Mouse (Mus musculus): ENCODE results near the gene Olfr1346. TPM values are rescaled to one million over a fixed set of nuclear protein-coding genes. Genes with fewer than 3 reads are reported as not detected.

The Olfr1346 gene
- polyA plus RNA-seq (2012; rRNA removed; ENCODE audit: low replicate concordance), result not detected in 2 replicates

GRCm38 (mm10) chr7:6466951-6467350 lies at the start of gene Olfr1346:
TSS of gene Olfr1346 (plus strand) at chr7:6467101.

GRCm38 (mm10) chr7:6438388-6438787 lies 28.5 kb upstream of the Olfr1346 start, which contains the start of gene Olfr1344:
TSS of gene Olfr1344 (plus strand) at chr7:6438688.

GRCm38 (mm10) chr7:6455868-6456267 lies 11.0 kb upstream of the Olfr1346 start, which contains the start of gene Olfr1336:
TSS of gene Olfr1336 (plus strand) at chr7:6456168.

GRCm38 (mm10) chr7:6486841-6487240 lies 19.9 kb downstream of the Olfr1346 start, which contains the start of gene Olfr5:
TSS of gene Olfr5 (minus strand) at chr7:6486941.

GRCm38 (mm10) chr7:6499655-6500054 lies 32.8 kb downstream of the Olfr1346 start, which contains the start of gene Olfr1347:
TSS of gene Olfr1347 (minus strand) at chr7:6499755.

GRCm38 (mm10) chr7:6508648-6509047 lies 41.7 kb downstream of the Olfr1346 start, which contains the start of gene Olfr1348:
TSS of gene Olfr1348 (minus strand) at chr7:6508748.

GRCm38 (mm10) chr7:6522850-6523249 lies 55.9 kb downstream of the Olfr1346 start, which contains the start of gene Olfr1349:
TSS of gene Olfr1349 (minus strand) at chr7:6522950.

Other genes starting within 250 kb of the Olfr1346 start
- not detected in 2 replicates for gene Zscan5b, start 244.8 kb upstream of the Olfr1346 start, polyA plus RNA-seq (2012; rRNA removed; ENCODE audit: low replicate concordance)
- gene Epp13, start 214.4 kb upstream of the Olfr1346 start, polyA plus RNA-seq (2012; rRNA removed; ENCODE audit: low replicate concordance), result 0.46 and 1.5 TPM in 2 replicates
- gene Zfp667, start 180.5 kb upstream of the Olfr1346 start, polyA plus RNA-seq (2012; rRNA removed; ENCODE audit: low replicate concordance), result 1.6 and 1.8 TPM in 2 replicates
- gene Zfp583, start 135.8 kb upstream of the Olfr1346 start, polyA plus RNA-seq (2012; rRNA removed; ENCODE audit: low replicate concordance), result 1.0 and 1.2 TPM in 2 replicates
- gene Gm3854, start 123.3 kb upstream of the Olfr1346 start, polyA plus RNA-seq (2012; rRNA removed; ENCODE audit: low replicate concordance), result 0.09 and 0.27 TPM in 2 replicates
- 0.73 and 1.0 TPM in 2 replicates for gene Zfp78, start 103.8 kb upstream of the Olfr1346 start, polyA plus RNA-seq (2012; rRNA removed; ENCODE audit: low replicate concordance)
- 4.2 and 5.3 TPM in 2 replicates for gene Zfp28, start 83.8 kb upstream of the Olfr1346 start, polyA plus RNA-seq (2012; rRNA removed; ENCODE audit: low replicate concordance)
- not detected in 2 replicates for gene Smim17, start 68.4 kb upstream of the Olfr1346 start, polyA plus RNA-seq (2012; rRNA removed; ENCODE audit: low replicate concordance)
- not detected in 2 replicates for gene Gm20715, start 56.8 kb upstream of the Olfr1346 start, polyA plus RNA-seq (2012; rRNA removed; ENCODE audit: low replicate concordance)
- gene Olfr1344, start 28.4 kb upstream of the Olfr1346 start, polyA plus RNA-seq (2012; rRNA removed; ENCODE audit: low replicate concordance), result 0.07 TPM in 1 of 2 replicates, not detected in the other
- not detected in 2 replicates for gene Olfr1336, start 10.9 kb upstream of the Olfr1346 start, polyA plus RNA-seq (2012; rRNA removed; ENCODE audit: low replicate concordance)
- gene Olfr5, start 19.8 kb downstream of the Olfr1346 start, polyA plus RNA-seq (2012; rRNA removed; ENCODE audit: low replicate concordance), result 0.12 TPM in 1 of 2 replicates, not detected in the other
- not detected in 2 replicates for gene Olfr1347, start 32.7 kb downstream of the Olfr1346 start, polyA plus RNA-seq (2012; rRNA removed; ENCODE audit: low replicate concordance)
- not detected in 2 replicates for gene Olfr1348, start 41.6 kb downstream of the Olfr1346 start, polyA plus RNA-seq (2012; rRNA removed; ENCODE audit: low replicate concordance)
- not detected in 2 replicates for gene Olfr1349, start 55.8 kb downstream of the Olfr1346 start, polyA plus RNA-seq (2012; rRNA removed; ENCODE audit: low replicate concordance)
- not detected in 2 replicates for gene Olfr1350, start 97.7 kb downstream of the Olfr1346 start, polyA plus RNA-seq (2012; rRNA removed; ENCODE audit: low replicate concordance)
- 0.90 and 1.1 TPM in 2 replicates for gene Zim1, start 229.3 kb downstream of the Olfr1346 start, polyA plus RNA-seq (2012; rRNA removed; ENCODE audit: low replicate concordance)

Measured in subcutaneous adipose tissue, adult 2 months (tissue).